Mouse (Mus musculus) neural tube, embryonic 15.5 days (tissue): Measurements from ENCODE around the gene Casc4. TPM values are rescaled to one million over a fixed set of nuclear protein-coding genes. Genes with fewer than 3 reads are reported as not detected.

Experiments used
- ATAC-seq: fragments of 200-750 bp; cut with Nextera tagmentation; 2 replicates; pipeline ENCODE4 v1.8.0; 2017; ENCODE audit warnings: mild to moderate bottlenecking, moderate TSS enrichment, moderate library complexity; ENCODE audit not compliant: low FRiP score
- H3K27ac ChIP-seq: fragments of 300-500 bp; sonication (generic); replicated peaks from 2 replicates; pipeline ENCODE4 v1.5.1; 2015; ENCODE audit warnings: mild to moderate bottlenecking, inconsistent platforms
- H3K27me3 ChIP-seq: fragments of 300-500 bp; sonication (generic); replicated peaks from 2 replicates; pipeline ENCODE4 v1.6.1; 2015; ENCODE audit warnings: inconsistent platforms
- H3K36me3 ChIP-seq: fragments of 300-500 bp; sonication (generic); 2 replicates; pipeline ENCODE4 v1.6.1; 2015; ENCODE audit warnings: inconsistent platforms
- H3K4me1 ChIP-seq: fragments of 300-500 bp; sonication (generic); 2 replicates; pipeline ENCODE4 v1.6.1; 2015; ENCODE audit warnings: inconsistent platforms
- H3K4me2 ChIP-seq: fragments of 300-500 bp; sonication (generic); 2 replicates; pipeline ENCODE4 v1.6.1; 2015; ENCODE audit warnings: inconsistent platforms, mild to moderate bottlenecking, moderate library complexity
- H3K4me3 ChIP-seq: fragments of 300-500 bp; sonication (generic); replicated peaks from 2 replicates; pipeline ENCODE4 v1.5.1; 2015; ENCODE audit warnings: mild to moderate bottlenecking, inconsistent platforms
- H3K9ac ChIP-seq: fragments of 300-500 bp; sonication (generic); replicated peaks from 2 replicates; pipeline ENCODE4 v1.6.1; 2015; ENCODE audit warnings: mild to moderate bottlenecking, inconsistent platforms
- H3K9me3 ChIP-seq: fragments of 300-500 bp; sonication (generic); replicated peaks from 2 replicates; pipeline ENCODE4 v1.6.1; 2016; ENCODE audit warnings: inconsistent platforms
- WGBS: fragments of 180-500 bp; shearing (Covaris S2); methylation state at CpG from one replicate; pipeline ENCODE4 v1.1.7; 2015; ENCODE audit warnings: mixed read lengths; 5-methylcytosine and 5-hydroxymethylcytosine counted together
- polyA plus RNA-seq: library from polyadenylated mRNA; unstranded; fragments of >200 nt; fragmentation: Nextera tagmentation; extraction: Ambion mirVana; gene quantifications from 2 replicates; pipeline ENCODE4 v1.2.1, GENCODE M21; 2015

Gene Casc4
- polyA plus RNA-seq = 31.6 and 42.4 TPM in 2 replicates

- WGBS = under 1% methylated on average over 32 of the region's 43 CpGs
- H3K27me3 ChIP-seq = no peaks in the 10 kb centered on the region
- peak; percentile 96 for ATAC-seq
Observed at GRCm38 (mm10) chr2:121866632-121867050, at the start of gene Casc4. Gene Casc4, plus strand, starts transcription at chr2:121866970.

GRCm38 (mm10) chr2:121821787-121822186 is 45.0 kb upstream of the Casc4 start:
- no peak overlapping the region for H3K4me3 ChIP-seq
- H3K9me3 ChIP-seq = no peaks in the 10 kb centered on the region
- H3K27me3 ChIP-seq = no peaks in the 10 kb centered on the region
- 89% methylated on average over 7 of the region's 7 CpGs for WGBS
- H3K9ac ChIP-seq = no peak overlapping the region
- no peaks in the 10 kb centered on the region for H3K36me3 ChIP-seq
- no peak overlapping the region for H3K4me2 ChIP-seq
- H3K27ac ChIP-seq = no peak overlapping the region
- H3K4me1 ChIP-seq = no peaks in the 10 kb centered on the region
- no peak for ATAC-seq

More at GRCm38 (mm10) chr2:121866632-121867050, at the start of gene Casc4:
- Histone ChIP-seq H3K4me3 (peak within 1 kb of the TSS; percentile 86), H3K9ac (peak within 1 kb of the TSS; percentile 93), H3K4me2 (peak within 1 kb of the TSS; percentile 86), H3K9me3 (no peaks in the 10 kb centered on the region), H3K36me3 (no peaks in the 10 kb centered on the region), H3K4me1 (peaks cover 36% of the 10 kb centered on the region), H3K27ac (peak within 1 kb of the TSS; percentile 98)

- Histone ChIP-seq H3K4me3 (no peak overlapping the region), H3K9me3 (no peaks in the 10 kb centered on the region), H3K4me2 (no peak overlapping the region), H3K27ac (no peak overlapping the region), H3K27me3 (no peaks in the 10 kb centered on the region), H3K4me1 (no peaks in the 10 kb centered on the region), H3K9ac (no peak overlapping the region), H3K36me3 (no peaks in the 10 kb centered on the region)
- no peak for ATAC-seq
- 70% methylated on average over 5 of the region's 5 CpGs for WGBS
Observed at GRCm38 (mm10) chr2:121824653-121825052, 42.1 kb upstream of the Casc4 start.

GRCm38 (mm10) chr2:121826189-121826588 is 40.6 kb upstream of the Casc4 start:
- no peaks in the 10 kb centered on the region for H3K9me3 ChIP-seq
- WGBS = 40% methylated on average over 2 of the region's 2 CpGs
- H3K27me3 ChIP-seq = no peaks in the 10 kb centered on the region
- H3K4me3 ChIP-seq = no peak overlapping the region
- no peaks in the 10 kb centered on the region for H3K4me1 ChIP-seq
- H3K36me3 ChIP-seq = no peaks in the 10 kb centered on the region
- no peak for ATAC-seq
- H3K4me2 ChIP-seq = no peak overlapping the region
- no peak overlapping the region for H3K9ac ChIP-seq
- no peak overlapping the region for H3K27ac ChIP-seq

GRCm38 (mm10) chr2:121828411-121828810 is 38.4 kb upstream of the Casc4 start:
- Histone ChIP-seq H3K36me3 (no peaks in the 10 kb centered on the region), H3K27me3 (no peaks in the 10 kb centered on the region), H3K9ac (no peak overlapping the region), H3K27ac (no peak overlapping the region), H3K4me3 (no peak overlapping the region), H3K4me1 (peaks cover 4% of the 10 kb centered on the region; the same call in 1 of the 2 replicates), H3K4me2 (no peak overlapping the region), H3K9me3 (no peaks in the 10 kb centered on the region)
- 85% methylated on average over 3 of the region's 3 CpGs for WGBS
- ATAC-seq = no peak

- Histone ChIP-seq H3K4me3 (no peak overlapping the region), H3K36me3 (no peaks in the 10 kb centered on the region), H3K9me3 (no peaks in the 10 kb centered on the region), H3K9ac (no peak overlapping the region), H3K27me3 (no peaks in the 10 kb centered on the region), H3K4me1 (peaks cover 4% of the 10 kb centered on the region; the same call in 1 of the 2 replicates), H3K27ac (no peak overlapping the region), H3K4me2 (peak overlapping the region; percentile 34)
- WGBS = 14% methylated on average over 5 of the region's 5 CpGs
- peak; percentile 50; the same call in 1 of the 2 replicates for ATAC-seq
Observed at GRCm38 (mm10) chr2:121832484-121832894, 34.3 kb upstream of the Casc4 start.

GRCm38 (mm10) chr2:121834926-121835325 is 31.8 kb upstream of the Casc4 start:
- H3K36me3 ChIP-seq = no peaks in the 10 kb centered on the region
- no peak overlapping the region for H3K27ac ChIP-seq
- H3K27me3 ChIP-seq = no peaks in the 10 kb centered on the region
- H3K4me1 ChIP-seq = peaks cover 4% of the 10 kb centered on the region; the same call in 1 of the 2 replicates
- H3K4me2 ChIP-seq = no peak overlapping the region
- H3K9ac ChIP-seq = no peak overlapping the region
- no peaks in the 10 kb centered on the region for H3K9me3 ChIP-seq
- H3K4me3 ChIP-seq = no peak overlapping the region
- ATAC-seq = no peak
- 31% methylated on average over 3 of the region's 3 CpGs for WGBS

GRCm38 (mm10) chr2:121841453-121841852 is 25.3 kb upstream of the Casc4 start:
- no peaks in the 10 kb centered on the region for H3K27me3 ChIP-seq
- no peak for ATAC-seq
- WGBS = 98% methylated on average over 3 of the region's 3 CpGs

GRCm38 (mm10) chr2:121842249-121842648 is 24.5 kb upstream of the Casc4 start:
- WGBS = 87% methylated on average over 3 of the region's 3 CpGs
- Histone ChIP-seq H3K4me3 (no peak overlapping the region), H3K4me1 (no peaks in the 10 kb centered on the region), H3K36me3 (no peaks in the 10 kb centered on the region), H3K4me2 (no peak overlapping the region), H3K27me3 (no peaks in the 10 kb centered on the region), H3K9ac (no peak overlapping the region), H3K27ac (no peak overlapping the region), H3K9me3 (no peaks in the 10 kb centered on the region)
- no peak for ATAC-seq

More at GRCm38 (mm10) chr2:121841453-121841852, 25.3 kb upstream of the Casc4 start:
- H3K9me3 ChIP-seq = no peaks in the 10 kb centered on the region
- no peak overlapping the region for H3K4me2 ChIP-seq
- H3K4me1 ChIP-seq = no peaks in the 10 kb centered on the region
- no peak overlapping the region for H3K27ac ChIP-seq
- no peak overlapping the region for H3K9ac ChIP-seq
- H3K4me3 ChIP-seq = no peak overlapping the region
- H3K36me3 ChIP-seq = no peaks in the 10 kb centered on the region

- no peaks in the 10 kb centered on the region for H3K9me3 ChIP-seq
- WGBS = 73% methylated on average over 8 of the region's 8 CpGs
- no peak overlapping the region for H3K4me2 ChIP-seq
- no peak overlapping the region for H3K9ac ChIP-seq
- no peaks in the 10 kb centered on the region for H3K27me3 ChIP-seq
- H3K36me3 ChIP-seq = no peaks in the 10 kb centered on the region
- no peak overlapping the region for H3K4me3 ChIP-seq
- H3K27ac ChIP-seq = no peak overlapping the region
- no peaks in the 10 kb centered on the region for H3K4me1 ChIP-seq
- no peak for ATAC-seq
Observed at GRCm38 (mm10) chr2:121846050-121846449, 20.7 kb upstream of the Casc4 start.

- H3K4me1 ChIP-seq = no peaks in the 10 kb centered on the region
- ATAC-seq = no peak
- H3K4me2 ChIP-seq = no peak overlapping the region
- no peak overlapping the region for H3K9ac ChIP-seq
- 80% methylated on average over 2 of the region's 2 CpGs for WGBS
- H3K9me3 ChIP-seq = no peaks in the 10 kb centered on the region
- no peak overlapping the region for H3K4me3 ChIP-seq
- H3K27me3 ChIP-seq = no peaks in the 10 kb centered on the region
- H3K36me3 ChIP-seq = no peaks in the 10 kb centered on the region
- no peak overlapping the region for H3K27ac ChIP-seq
Observed at GRCm38 (mm10) chr2:121852045-121852444, 14.7 kb upstream of the Casc4 start.

GRCm38 (mm10) chr2:121853974-121854373 is 12.8 kb upstream of the Casc4 start:
- Histone ChIP-seq H3K9ac (no peak overlapping the region), H3K36me3 (no peaks in the 10 kb centered on the region), H3K4me1 (no peaks in the 10 kb centered on the region), H3K27ac (no peak overlapping the region), H3K4me3 (no peak overlapping the region), H3K9me3 (no peaks in the 10 kb centered on the region), H3K27me3 (no peaks in the 10 kb centered on the region), H3K4me2 (no peak overlapping the region)
- WGBS = 88% methylated on average over 3 of the region's 3 CpGs
- no peak for ATAC-seq
